Mouse (Mus musculus): ENCODE measurements around the gene Grin2c.

Grin2c gene

GRCm38 (mm10) chr11:115202316-115202715, 64.7 kb downstream of the Grin2c start:
- peak; percentile 67 to 78 for DNase-seq (ENCODE audit: low spot score in 2 of 2)

- DNase-seq (ENCODE audit: low spot score in 2 of 2), result no peak
Observed at GRCm38 (mm10) chr11:115200520-115200919, 66.5 kb downstream of the Grin2c start.
